Mouse (Mus musculus): ENCODE measurements around the gene Mgll.

Gene Mgll

GRCm38 (mm10) chr6:88840211-88840610, 116.0 kb downstream of the Mgll start:
- no peak for TF ChIP-seq NANOG (IDR thresholded peaks at IDR 0.05; ENCODE audit: borderline replicate concordance, low read length)
- no peak for TF ChIP-seq CTCF (conservative IDR thresholded peaks at IDR 0.05; ENCODE audit: low read length)
- TF ChIP-seq POU5F1 (IDR thresholded peaks at IDR 0.05; ENCODE audit: borderline replicate concordance, low read length), result no peak
- no peaks in the 10 kb centered on the region for H3K27me3 ChIP-seq (ENCODE audit: insufficient read depth, low read length)
- H3K4me1 ChIP-seq (replicated peaks; ENCODE audit: low read depth, low read length), result peaks cover 73% of the 10 kb centered on the region
- H3K9me3 ChIP-seq (ENCODE audit: low read length), result no peaks in the 10 kb centered on the region
- peak overlapping the region; percentile 98 for H3K4me3 ChIP-seq (replicated peaks; ENCODE audit: low read length)
- H3K36me3 ChIP-seq (ENCODE audit: insufficient read depth, low read length), result peaks cover 41% of the 10 kb centered on the region

- peaks cover 69% of the 10 kb centered on the region for H3K4me1 ChIP-seq (replicated peaks; ENCODE audit: low read depth, low read length)
- TF ChIP-seq NANOG (IDR thresholded peaks at IDR 0.05; ENCODE audit: borderline replicate concordance, low read length), result no peak
- H3K4me3 ChIP-seq (replicated peaks; ENCODE audit: low read length), result peak overlapping the region; percentile 98
- no peaks in the 10 kb centered on the region for H3K9me3 ChIP-seq (ENCODE audit: low read length)
- peaks cover 34% of the 10 kb centered on the region for H3K36me3 ChIP-seq (ENCODE audit: insufficient read depth, low read length)
- no peaks in the 10 kb centered on the region for H3K27me3 ChIP-seq (ENCODE audit: insufficient read depth, low read length)
Measured at GRCm38 (mm10) chr6:88840791-88841513, 116.7 kb downstream of the Mgll start.

- no peaks in the 10 kb centered on the region for H3K27me3 ChIP-seq (ENCODE audit: insufficient read depth, low read length)
- H3K4me1 ChIP-seq (replicated peaks; ENCODE audit: low read depth, low read length), result peaks cover 64% of the 10 kb centered on the region
- peak overlapping the region; percentile 98 for H3K4me3 ChIP-seq (replicated peaks; ENCODE audit: low read length)
- TF ChIP-seq CTCF (conservative IDR thresholded peaks at IDR 0.05; ENCODE audit: low read length), result no peak
- TF ChIP-seq NANOG (IDR thresholded peaks at IDR 0.05; ENCODE audit: borderline replicate concordance, low read length), result no peak
- no peak for TF ChIP-seq POU5F1 (IDR thresholded peaks at IDR 0.05; ENCODE audit: borderline replicate concordance, low read length)
- no peaks in the 10 kb centered on the region for H3K9me3 ChIP-seq (ENCODE audit: low read length)
- peaks cover 29% of the 10 kb centered on the region for H3K36me3 ChIP-seq (ENCODE audit: insufficient read depth, low read length)
Measured at GRCm38 (mm10) chr6:88841514-88841780, 117.2 kb downstream of the Mgll start.

- TF ChIP-seq POU5F1 (IDR thresholded peaks at IDR 0.05; ENCODE audit: borderline replicate concordance, low read length), result no peak
- no peak for TF ChIP-seq CTCF (conservative IDR thresholded peaks at IDR 0.05; ENCODE audit: low read length)
- no peak for TF ChIP-seq NANOG (IDR thresholded peaks at IDR 0.05; ENCODE audit: borderline replicate concordance, low read length)
- Histone ChIP-seq H3K27me3 (ENCODE audit: insufficient read depth, low read length) (no peaks in the 10 kb centered on the region), H3K9me3 (ENCODE audit: low read length) (no peaks in the 10 kb centered on the region), H3K4me3 (replicated peaks; ENCODE audit: low read length) (peak within 1 kb of the TSS; percentile 98), H3K4me1 (replicated peaks; ENCODE audit: low read depth, low read length) (peaks cover 64% of the 10 kb centered on the region), H3K36me3 (ENCODE audit: insufficient read depth, low read length) (peaks cover 23% of the 10 kb centered on the region)
Measured at GRCm38 (mm10) chr6:88841781-88842689, 117.8 kb downstream of the Mgll start, which contains the start of gene Abtb1. TSS of gene Abtb1 (minus strand) at chr6:88841984.

- Histone ChIP-seq H3K4me1 (replicated peaks; ENCODE audit: low read depth, low read length) (peaks cover 64% of the 10 kb centered on the region), H3K9me3 (ENCODE audit: low read length) (no peaks in the 10 kb centered on the region), H3K36me3 (ENCODE audit: insufficient read depth, low read length) (peaks cover 16% of the 10 kb centered on the region), H3K27me3 (ENCODE audit: insufficient read depth, low read length) (no peaks in the 10 kb centered on the region), H3K4me3 (replicated peaks; ENCODE audit: low read length) (peak overlapping the region; percentile 98)
- no peak for TF ChIP-seq CTCF (conservative IDR thresholded peaks at IDR 0.05; ENCODE audit: low read length)
- no peak for TF ChIP-seq NANOG (IDR thresholded peaks at IDR 0.05; ENCODE audit: borderline replicate concordance, low read length)
- no peak for TF ChIP-seq POU5F1 (IDR thresholded peaks at IDR 0.05; ENCODE audit: borderline replicate concordance, low read length)
Measured at GRCm38 (mm10) chr6:88842731-88843151, 118.5 kb downstream of the Mgll start.

- Histone ChIP-seq H3K36me3 (ENCODE audit: insufficient read depth, low read length) (peaks cover 11% of the 10 kb centered on the region), H3K27me3 (ENCODE audit: insufficient read depth, low read length) (no peaks in the 10 kb centered on the region), H3K9me3 (ENCODE audit: low read length) (no peaks in the 10 kb centered on the region), H3K4me1 (replicated peaks; ENCODE audit: low read depth, low read length) (peaks cover 60% of the 10 kb centered on the region), H3K4me3 (replicated peaks; ENCODE audit: low read length) (peak overlapping the region; percentile 98)
- no peak for TF ChIP-seq NANOG (IDR thresholded peaks at IDR 0.05; ENCODE audit: borderline replicate concordance, low read length)
- no peak for TF ChIP-seq CTCF (conservative IDR thresholded peaks at IDR 0.05; ENCODE audit: low read length)
- no peak for TF ChIP-seq POU5F1 (IDR thresholded peaks at IDR 0.05; ENCODE audit: borderline replicate concordance, low read length)
Measured at GRCm38 (mm10) chr6:88843241-88843640, 119.0 kb downstream of the Mgll start.

- TF ChIP-seq POU5F1 (IDR thresholded peaks at IDR 0.05; ENCODE audit: borderline replicate concordance, low read length) (no peak), NANOG (IDR thresholded peaks at IDR 0.05; ENCODE audit: borderline replicate concordance, low read length) (no peak), CTCF (conservative IDR thresholded peaks at IDR 0.05; ENCODE audit: low read length) (no peak)
- H3K36me3 ChIP-seq (ENCODE audit: insufficient read depth, low read length), result peaks cover 3% of the 10 kb centered on the region
- H3K27me3 ChIP-seq (ENCODE audit: insufficient read depth, low read length), result no peaks in the 10 kb centered on the region
- H3K4me3 ChIP-seq (replicated peaks; ENCODE audit: low read length), result peak overlapping the region; percentile 98; the same call in 1 of the 2 replicates
- peaks cover 58% of the 10 kb centered on the region for H3K4me1 ChIP-seq (replicated peaks; ENCODE audit: low read depth, low read length)
- no peaks in the 10 kb centered on the region for H3K9me3 ChIP-seq (ENCODE audit: low read length)
Measured at GRCm38 (mm10) chr6:88843781-88844725, 119.8 kb downstream of the Mgll start.
